Mouse (Mus musculus) ES-E14 (cell line): ENCODE measurements around the gene Zscan10.

Experiments used
- CHD2 ChIP-seq: IDR thresholded peaks from 2 replicates; pipeline ENCODE4 v1.6.1; 2014; ENCODE audit warnings: mild to moderate bottlenecking, low read depth, low read length, inconsistent platforms
- HCFC1 ChIP-seq: IDR thresholded peaks from 2 replicates; pipeline ENCODE4 v1.6.1; 2012; ENCODE audit warnings: low read length, inconsistent platforms, borderline replicate concordance; ENCODE audit not compliant: insufficient read depth
- MAFK ChIP-seq: IDR thresholded peaks from 2 replicates; pipeline ENCODE4 v1.6.1; 2014; ENCODE audit warnings: mild to moderate bottlenecking, low read depth, low read length, inconsistent platforms; ENCODE audit not compliant: insufficient read depth
- ZC3H11A ChIP-seq: IDR thresholded peaks from 2 replicates; pipeline ENCODE4 v1.6.1; 2012; ENCODE audit warnings: low read depth, mild to moderate bottlenecking, inconsistent platforms, low read length, borderline replicate concordance

DNA sequence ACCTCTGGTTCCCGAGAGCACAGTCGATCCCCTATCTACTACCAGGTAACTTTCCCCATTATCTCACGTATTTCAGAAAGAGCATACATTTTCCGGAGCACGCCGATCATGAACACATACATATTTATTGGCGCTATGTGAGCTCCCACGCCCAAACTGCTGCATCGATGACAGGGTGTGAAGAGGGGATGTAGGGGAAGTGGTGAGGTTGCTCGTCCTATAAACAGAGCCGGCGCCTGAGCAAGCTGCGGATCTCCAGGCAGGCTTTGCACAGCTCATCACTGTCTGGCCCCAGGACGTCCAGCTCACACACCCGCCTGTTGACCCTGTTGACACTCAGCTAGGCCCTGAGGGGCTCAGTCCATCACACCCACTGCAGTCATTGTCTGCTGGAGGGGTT, 49.8 kb upstream of the Zscan10 start:
- TF ChIP-seq MAFK (no peak), HCFC1 (no peak), CHD2 (no peak), ZC3H11A (no peak)
